Mouse (Mus musculus): ENCODE data around the gene Brat1.
"Not testable (repeated sequence)": the region's sequence is repeated elsewhere in the genome, so short reads cannot be mapped to it uniquely, and the experiment has no call there.

Gene Brat1

GRCm38 (mm10) chr5:140704378-140705251 is at the start of gene Brat1:
Brat1 (plus strand) TSS chr5:140705011.
- peak; percentile 99 to 100 for DNase-seq (ENCODE audit: low spot score in 2 of 2)

DNA sequence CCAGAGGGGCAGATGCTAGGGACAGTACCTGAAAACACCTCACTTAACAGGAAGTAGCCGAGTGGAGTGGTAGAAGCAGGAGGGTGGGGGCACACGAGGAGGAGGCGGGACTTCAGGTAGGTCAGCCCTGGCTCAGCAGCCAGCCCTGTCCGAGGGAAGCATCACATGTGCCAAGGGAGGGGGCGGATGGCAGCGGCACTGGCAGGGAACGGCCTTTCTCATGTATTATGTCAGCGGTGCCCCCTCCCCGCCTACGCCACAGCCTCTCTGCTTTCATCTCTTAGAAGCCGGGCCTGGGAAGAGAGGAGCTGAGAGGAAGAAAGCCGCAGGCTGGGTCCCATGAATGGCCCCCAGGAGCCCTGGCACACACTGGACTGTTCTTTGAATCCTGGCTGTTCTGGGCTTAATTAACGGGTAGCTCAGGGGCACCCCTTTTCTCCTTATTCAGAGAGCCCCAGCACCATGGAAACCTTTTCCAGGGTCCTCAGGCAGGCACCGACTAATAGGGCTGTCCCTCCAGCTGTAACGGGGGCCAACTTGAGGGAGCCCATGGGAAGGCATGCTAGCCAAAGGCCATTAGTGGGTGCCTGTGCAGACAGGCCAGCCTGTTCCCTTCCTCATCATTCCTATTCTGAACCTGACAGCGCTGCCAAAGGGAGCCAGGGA is 45.1 kb upstream of the Brat1 start:
- no peak for DNase-seq (ENCODE audit: low spot score in 2 of 2)

- no peak for DNase-seq (ENCODE audit: low spot score in 2 of 2)
Observed at GRCm38 (mm10) chr5:140660398-140660797, 44.4 kb upstream of the Brat1 start.

- no peak for DNase-seq (ENCODE audit: low spot score in 2 of 2)
Observed at GRCm38 (mm10) chr5:140661427-140661826, 43.4 kb upstream of the Brat1 start.

- DNase-seq (ENCODE audit: low spot score in 2 of 2), result no peak
Observed at GRCm38 (mm10) chr5:140661875-140662643, 42.8 kb upstream of the Brat1 start.

- DNase-seq (ENCODE audit: low spot score in 2 of 2), result no peak
Observed at GRCm38 (mm10) chr5:140662741-140663592, 41.8 kb upstream of the Brat1 start.

- peak; percentile 47 to 72 for DNase-seq (ENCODE audit: low spot score in 2 of 2)
Observed at GRCm38 (mm10) chr5:140663621-140664180, 41.1 kb upstream of the Brat1 start.

GRCm38 (mm10) chr5:140672115-140672514 is 32.7 kb upstream of the Brat1 start:
- DNase-seq (ENCODE audit: low spot score in 2 of 2), result no peak

- DNase-seq (ENCODE audit: low spot score in 2 of 2), result not testable (repeated sequence)
Observed at GRCm38 (mm10) chr5:140672603-140673002, 32.2 kb upstream of the Brat1 start.

DNA sequence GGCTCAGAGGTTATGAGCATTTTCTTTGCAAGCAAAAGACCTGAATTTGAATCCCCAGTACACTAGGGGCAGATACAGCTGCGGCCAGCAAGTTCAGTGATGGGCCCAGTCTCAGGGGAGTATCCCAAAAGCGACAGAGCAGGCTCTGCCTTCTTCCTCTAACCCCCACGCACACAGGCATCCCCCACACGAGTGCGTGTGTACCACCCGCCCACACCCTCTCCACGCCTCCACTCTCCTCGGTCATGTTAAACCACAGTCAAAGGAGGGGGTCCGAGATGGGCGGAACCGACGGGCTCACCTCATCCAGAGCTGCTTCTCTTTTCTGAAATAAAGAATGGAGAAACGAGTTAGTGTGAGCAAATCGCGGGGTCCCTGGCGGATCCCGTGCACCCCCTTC is 30.8 kb upstream of the Brat1 start:
- DNase-seq (ENCODE audit: low spot score in 2 of 2), result no peak

DNA sequence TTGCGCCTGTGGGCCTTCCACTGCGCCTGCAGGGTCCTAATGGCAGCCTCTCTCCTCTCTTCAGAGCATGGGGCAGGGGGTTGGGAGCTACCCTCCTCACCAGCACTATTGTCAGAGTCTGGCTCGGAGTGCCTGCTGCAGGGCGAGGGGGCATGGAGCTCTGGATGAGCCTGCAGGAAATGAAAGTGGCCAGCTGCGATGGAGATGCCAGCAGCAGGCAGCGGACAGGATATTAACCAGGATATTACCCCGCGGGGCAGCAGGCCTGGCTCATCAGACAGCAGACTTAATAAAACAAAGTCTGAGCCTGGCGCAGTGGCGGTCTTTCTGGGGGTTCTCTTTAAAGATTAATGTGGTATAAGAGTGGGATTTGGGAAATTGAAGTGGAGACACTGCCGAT is 29.7 kb upstream of the Brat1 start:
- no peak for DNase-seq (ENCODE audit: low spot score in 2 of 2)

GRCm38 (mm10) chr5:140675640-140676039 is 29.2 kb upstream of the Brat1 start:
- DNase-seq (ENCODE audit: low spot score in 2 of 2), result no peak

GRCm38 (mm10) chr5:140677137-140677536 is 27.7 kb upstream of the Brat1 start:
- DNase-seq (ENCODE audit: low spot score in 2 of 2), result no peak

DNA sequence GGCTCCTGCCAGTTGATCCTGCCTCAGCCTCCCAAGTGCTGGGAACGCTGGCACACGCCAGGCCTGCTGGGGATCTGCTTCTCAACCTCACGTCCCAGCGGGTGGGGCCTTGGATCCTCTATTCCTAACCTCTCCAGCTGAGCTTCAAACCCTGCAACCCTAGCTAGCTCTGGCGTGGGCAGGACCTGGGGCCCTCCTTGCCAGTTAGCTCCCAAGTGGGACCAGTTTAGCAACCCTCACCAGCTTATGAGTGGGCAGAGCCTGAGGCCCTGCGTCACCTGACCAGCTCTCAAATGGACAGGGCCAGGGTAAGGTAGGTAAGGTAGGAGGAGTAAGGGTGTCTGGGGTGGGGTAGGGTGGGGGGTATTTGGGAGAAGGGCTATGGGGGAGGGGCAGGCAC is 24.8 kb upstream of the Brat1 start:
- no peak for DNase-seq (ENCODE audit: low spot score in 2 of 2)

GRCm38 (mm10) chr5:140680950-140681349 is 23.9 kb upstream of the Brat1 start:
- DNase-seq (ENCODE audit: low spot score in 2 of 2), result no peak

DNA sequence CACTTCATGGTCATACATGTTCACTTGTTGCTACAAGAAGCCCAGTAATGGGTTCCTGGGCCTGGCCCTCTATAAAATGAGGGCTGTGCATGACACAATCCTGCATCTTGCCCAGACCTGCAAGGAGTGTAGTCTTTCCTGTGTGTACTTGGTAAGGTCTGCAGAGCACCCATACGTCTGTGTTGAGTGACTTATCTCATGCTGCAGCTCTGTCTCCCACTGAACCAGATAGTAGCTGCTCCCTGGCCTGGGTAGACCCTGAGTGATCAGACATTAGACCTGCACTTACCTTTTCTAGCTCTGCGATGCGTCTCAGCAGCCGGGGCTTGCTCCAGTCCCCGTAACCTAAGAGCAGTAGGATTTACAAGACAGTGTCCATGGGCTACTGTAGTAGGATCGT is 22.7 kb upstream of the Brat1 start:
- DNase-seq (ENCODE audit: low spot score in 2 of 2), result no peak

DNA sequence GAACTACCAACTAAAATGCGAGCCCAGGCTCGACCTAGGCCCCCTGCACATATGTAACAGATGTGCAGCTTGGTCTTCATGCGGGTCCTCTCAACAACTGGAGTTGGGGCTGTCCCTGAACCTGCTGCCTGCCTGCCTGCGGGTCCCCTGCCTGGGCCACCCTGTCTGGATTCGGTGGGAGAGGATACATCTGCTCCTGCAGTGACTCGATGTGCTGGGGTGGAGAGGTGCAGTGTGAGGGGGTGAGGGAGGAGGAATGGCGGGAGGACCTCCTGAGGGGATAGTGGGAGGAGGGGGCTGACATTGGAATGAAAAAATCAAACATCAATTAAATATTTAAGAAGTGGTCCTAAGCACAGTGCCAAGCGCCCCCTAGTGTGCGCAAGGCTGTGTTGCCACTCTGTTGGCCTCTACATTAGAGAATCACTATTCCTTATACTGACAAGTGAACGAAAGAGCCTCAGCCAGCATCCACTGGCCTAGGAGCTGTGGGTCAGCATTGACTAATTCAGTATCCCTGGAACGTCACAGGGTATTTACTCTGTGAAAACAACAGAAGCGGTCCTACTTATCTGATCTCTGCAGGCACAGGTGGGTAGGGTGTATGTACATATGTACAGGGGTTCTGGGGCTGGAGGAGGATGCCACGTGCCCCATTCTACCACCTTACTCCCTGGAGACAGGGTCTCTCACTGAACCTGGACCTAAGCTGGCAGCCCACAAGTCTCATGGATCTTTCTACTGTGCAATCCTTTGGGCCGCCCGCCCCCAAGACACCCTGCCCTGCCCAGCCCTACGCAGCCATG is 20.3 kb upstream of the Brat1 start:
- DNase-seq (ENCODE audit: low spot score in 2 of 2), result no peak

DNA sequence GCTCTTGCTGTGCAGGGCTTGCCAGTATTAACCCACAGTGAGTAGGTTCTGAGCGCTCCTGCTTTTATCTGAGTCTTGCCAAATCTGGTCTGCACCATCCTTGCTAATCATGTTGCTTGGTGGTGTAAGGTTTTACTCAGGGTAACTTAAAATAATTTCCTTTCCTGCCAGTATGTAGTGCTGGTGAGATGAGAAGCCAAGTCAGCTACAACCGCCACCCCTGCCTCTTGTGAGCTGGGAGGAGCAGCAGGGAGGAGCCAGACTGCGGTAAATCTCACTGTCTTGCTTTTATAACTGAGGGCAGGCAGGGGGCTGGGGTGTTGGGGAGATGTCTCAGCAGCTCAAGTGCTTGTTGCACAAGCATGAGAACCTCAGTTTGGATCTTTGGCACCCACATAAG is 16.4 kb upstream of the Brat1 start:
- no peak for DNase-seq (ENCODE audit: low spot score in 2 of 2)

DNA sequence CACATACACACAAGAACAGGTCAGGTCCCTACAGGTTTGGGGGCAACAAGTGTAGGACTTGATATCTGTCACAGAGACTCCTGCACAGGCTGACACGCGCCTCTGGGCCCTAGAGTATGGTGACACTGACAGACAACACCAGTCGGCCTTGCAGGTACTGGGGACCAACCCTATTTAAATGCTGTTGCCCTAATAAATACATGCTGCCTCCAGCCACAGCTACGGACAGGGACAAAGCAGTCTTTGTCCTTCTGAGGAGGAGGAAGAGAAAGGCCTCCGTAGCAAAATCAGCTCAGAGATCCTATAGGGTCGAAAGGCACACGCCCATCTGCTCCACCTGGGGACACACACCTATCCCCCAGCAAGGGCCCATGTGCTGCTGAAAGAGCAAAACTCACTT is 8.8 kb upstream of the Brat1 start:
- no peak for DNase-seq (ENCODE audit: low spot score in 2 of 2)

DNA sequence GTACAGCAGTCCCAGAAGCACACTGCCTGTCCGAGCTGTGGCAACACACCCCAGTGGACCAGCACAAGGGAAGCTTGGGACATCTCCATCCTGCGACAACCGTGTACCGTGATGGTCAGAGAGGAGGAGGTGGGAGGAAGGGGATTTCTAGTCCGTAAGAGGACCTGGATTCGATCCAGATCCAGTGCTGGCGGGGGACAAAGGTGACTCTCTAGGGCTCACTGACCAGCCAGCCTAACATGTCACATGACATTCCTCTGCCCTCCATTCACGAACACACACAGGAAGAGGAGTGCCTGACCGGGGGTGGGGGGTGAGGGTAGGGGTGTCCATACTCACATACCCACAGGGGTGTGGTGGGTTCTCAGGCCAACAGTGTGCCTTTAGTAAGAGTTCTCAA is 5.0 kb upstream of the Brat1 start:
- no peak for DNase-seq (ENCODE audit: low spot score in 2 of 2)

Data from thymus, postnatal 10 days (tissue).